Mouse (Mus musculus): ENCODE data around the gene Kdm5b.
"Not testable (repeated sequence)": the region's sequence is repeated elsewhere in the genome, so short reads cannot be mapped to it uniquely, and the experiment has no call there.

Kdm5b gene

DNA sequence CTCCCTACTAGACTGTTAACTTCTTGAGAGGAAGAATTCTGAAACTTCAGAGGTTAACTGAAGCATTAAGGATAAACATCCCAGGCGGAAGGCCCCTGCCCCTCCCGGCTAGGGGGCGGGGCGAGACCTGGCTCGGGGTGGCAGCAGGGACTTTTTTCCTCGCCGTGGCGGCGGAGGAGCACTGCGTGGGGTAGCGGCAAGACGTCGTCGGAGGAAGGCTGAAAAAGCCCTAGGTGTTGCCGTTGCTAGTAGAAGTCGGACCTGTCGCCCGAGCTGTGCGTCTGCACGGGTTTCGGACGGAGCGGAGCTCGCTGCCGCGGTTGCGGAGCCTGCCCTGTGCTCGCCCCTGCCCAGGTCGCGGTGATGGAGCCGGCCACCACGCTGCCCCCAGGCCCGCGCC, at the start of gene Kdm5b:
Gene Kdm5b, plus strand, starts transcription at position 196 of the 400 bp plus-strand sequence.
- DNase-seq (ENCODE audit: low spot score in 2 of 2): peak; percentile 81 to 84

DNA sequence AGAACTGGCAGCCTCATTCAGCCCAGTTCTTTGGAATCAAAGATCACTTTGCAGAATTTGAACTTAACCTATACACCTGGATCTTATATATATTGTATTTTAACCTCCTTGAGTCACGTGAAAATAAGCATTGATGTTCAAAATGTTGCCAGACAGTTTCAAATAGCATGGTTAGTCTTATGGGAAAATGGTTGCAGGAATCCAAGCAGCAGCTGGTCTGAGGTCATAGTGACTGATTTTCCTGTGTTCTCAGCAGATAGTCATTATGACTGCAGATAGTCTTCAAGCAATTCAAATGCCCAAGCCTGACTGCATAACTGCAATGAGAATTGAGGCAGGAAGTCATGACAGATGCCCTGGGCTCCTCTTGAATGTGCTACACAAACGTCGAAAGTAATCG, 47.8 kb upstream of the Kdm5b start:
- no peak for DNase-seq (ENCODE audit: low spot score in 2 of 2)

DNA sequence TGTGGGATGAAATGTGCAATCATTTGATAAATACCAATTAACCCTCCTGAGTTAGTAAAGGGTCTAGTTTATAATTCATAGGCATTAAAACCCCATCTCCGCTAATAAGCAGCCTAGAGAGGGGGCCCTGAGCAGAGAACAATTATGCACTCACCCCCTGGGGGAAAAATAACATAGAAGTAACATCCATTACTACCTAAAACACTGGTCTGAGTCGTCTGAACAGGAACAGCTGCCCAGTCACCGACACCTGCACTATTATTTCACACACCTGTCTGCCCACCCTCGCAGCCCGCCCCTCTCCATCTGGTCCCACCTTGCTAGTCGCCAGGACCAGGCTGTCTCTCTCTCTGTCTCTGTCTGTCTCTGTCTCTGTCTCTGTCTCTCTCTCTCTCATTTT, 47.4 kb upstream of the Kdm5b start:
- no peak for DNase-seq (ENCODE audit: low spot score in 2 of 2)

DNA sequence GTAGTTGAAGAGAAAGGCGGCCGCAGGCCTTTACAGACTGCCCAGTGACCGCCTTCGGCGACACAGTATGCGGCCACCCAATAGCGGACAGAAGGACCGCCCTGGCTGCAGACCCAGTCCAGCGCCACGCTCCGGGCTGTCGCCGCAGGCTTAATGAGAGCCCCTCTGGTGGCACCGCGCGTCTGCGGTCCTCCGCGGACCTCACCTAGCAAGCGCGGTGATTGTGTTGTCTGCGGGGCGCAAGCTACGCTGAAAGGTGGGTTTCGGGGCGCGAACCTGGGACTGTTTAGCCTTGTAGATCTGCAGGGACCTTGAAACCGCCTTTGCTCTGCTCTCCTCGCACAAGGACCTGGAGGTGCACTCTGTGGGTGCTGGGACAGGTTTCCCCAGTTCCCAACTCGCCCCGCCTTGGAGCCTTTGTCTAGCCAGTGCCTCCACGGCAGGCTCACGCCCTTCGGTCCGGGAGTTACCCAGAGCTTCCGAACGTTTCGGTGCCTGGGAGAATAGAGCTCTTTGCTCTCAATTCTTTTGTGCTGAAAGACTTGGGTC, 46.6 kb upstream of the Kdm5b start:
- no peak for DNase-seq (ENCODE audit: low spot score in 2 of 2)

DNA sequence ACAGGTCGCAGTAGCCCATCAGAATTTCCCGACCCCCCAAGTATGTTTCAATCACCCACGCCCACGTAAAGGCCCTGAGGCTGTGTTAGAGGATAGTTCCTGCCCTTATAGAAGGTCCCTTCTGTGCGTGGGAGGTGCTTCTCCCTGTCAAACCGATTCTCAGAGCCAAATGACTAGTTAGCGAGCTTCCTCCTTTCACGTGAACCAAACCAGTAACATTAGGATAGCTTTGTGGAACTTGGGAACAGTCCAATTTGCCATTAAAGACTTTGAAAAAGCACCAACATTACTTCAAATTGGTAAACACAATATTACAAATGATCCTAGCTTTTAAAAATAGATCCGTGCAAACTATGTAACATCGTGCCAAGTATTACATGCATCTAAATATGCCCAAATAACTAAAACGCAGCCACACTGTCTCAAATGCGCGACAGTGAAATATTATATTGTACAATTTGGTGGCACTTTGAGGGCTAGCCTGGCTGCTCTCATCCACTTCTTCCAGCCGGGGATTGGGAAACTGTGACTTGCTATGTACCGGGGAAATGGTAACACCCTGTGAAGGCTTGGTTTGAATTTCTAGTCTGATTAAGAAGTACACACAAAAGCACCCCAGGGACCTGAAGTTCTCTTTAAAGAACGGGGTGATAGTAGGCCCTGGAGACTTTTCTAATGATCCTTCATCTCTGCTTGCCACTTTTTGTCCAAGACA, 45.9 kb upstream of the Kdm5b start:
- no peak for DNase-seq (ENCODE audit: low spot score in 2 of 2)

DNA sequence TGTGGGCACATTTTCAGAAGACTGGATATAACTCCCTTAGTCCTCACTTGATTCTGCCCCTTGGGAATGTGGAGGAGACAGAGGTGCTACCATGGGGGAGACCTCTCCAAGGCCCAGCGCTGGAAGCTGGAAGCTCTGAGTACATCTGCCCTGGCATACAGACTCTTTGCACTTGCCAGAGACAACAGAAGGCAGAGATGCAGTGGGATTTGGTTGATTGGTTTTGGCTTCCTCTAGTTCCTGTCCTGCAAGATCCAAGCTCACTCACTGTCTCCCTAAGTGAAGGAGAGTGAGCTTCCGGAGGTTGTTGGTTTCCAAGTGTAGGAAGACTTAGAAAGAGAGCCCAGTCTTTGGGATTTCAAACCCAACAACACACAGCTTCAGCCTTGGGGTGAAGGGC, 44.1 kb upstream of the Kdm5b start:
- DNase-seq (ENCODE audit: low spot score in 2 of 2): no peak

DNA sequence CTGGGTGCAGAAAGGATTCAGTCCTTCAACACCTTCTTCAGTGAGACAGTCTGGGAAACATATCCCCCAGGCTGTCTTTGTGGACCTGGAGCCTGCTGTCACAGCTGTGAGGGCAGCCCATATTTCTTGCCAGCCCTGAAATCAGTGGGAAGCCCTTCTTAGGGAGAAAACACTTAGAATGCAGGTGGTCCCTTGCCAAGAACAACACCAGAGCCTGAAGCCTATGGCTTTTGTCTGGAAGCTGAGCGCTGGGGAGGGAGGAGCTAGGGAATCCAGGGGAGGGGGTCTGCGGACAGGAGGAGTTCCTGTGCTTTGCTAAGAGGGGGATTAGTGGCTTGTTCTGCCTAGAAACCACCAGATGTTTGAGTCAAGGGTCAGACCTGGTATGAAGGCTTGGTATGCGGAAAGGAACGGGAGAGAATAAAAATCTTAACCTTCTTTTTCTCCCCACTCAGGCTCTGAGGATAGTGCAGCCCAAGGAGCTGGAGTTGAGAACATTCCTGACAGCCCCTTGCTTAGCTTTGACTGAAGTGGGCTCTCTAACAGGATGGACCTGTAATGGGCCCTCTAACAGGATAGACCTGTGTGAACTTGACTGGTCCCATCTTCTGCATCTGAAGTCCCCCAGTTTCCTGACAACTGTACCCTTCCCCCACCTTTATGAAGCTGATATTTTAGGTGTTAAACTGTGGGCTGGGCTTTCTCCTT, 43.3 kb upstream of the Kdm5b start:
- DNase-seq (ENCODE audit: low spot score in 2 of 2): no peak

DNA sequence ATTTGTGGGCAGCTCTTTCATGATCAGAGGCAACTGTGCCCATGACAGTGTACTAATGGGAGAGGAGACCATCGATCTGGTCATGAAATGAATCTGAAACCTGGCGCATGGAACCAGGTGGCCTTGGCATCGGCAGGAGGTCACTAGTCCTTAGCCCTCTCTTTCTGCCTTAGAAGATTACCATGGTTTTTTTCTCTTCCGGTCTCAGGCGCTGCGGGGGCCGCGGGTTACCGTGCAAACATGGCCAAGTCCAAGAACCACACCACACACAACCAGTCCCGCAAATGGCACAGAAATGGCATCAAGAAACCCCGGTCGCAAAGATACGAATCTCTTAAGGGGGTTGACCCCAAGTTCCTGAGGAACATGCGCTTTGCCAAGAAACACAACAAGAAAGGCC, 42.1 kb upstream of the Kdm5b start:
- DNase-seq (ENCODE audit: low spot score in 2 of 2): not testable (repeated sequence)

DNA sequence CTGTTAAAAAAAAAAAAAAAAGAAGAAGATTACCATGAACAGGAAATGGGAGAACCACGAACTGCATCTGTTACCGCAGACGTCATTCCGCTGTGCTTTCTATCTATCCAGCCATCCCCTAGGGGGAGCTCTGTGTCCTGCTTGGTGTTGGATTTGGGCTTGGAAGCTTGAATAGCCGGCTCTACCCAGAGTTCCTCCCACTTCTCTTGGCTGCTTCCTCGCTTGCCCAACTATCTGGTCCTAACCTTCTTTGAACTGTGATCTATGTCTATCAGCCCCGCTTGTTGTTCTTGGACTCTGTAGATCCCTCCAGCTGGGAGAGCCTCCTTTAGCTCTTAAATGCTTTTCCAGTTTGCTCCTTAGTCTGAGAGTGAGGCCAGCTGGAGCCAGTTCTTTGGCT, 41.3 kb upstream of the Kdm5b start:
- peak; percentile 65 to 80 for DNase-seq (ENCODE audit: low spot score in 2 of 2)

DNA sequence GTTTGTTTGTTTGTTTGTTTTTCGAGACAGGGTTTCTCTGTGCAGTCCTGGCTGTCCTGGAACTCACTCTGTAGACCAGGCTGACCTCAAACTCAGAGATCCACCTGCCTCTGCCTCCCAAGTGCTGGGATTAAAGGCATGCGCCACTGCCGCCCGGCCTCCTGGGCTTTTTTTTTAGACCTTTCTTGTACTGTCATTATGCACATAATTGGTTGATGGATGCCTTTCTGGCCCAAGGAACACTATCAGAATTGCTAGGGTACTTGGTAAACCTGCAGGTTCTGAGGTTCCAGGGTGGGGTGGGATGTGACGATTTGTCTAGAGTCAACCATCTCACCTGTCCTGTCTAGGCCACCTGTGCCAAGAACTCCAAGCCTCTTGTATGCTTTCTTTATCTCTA, 40.8 kb upstream of the Kdm5b start:
- DNase-seq (ENCODE audit: low spot score in 2 of 2): not testable (repeated sequence)

DNA sequence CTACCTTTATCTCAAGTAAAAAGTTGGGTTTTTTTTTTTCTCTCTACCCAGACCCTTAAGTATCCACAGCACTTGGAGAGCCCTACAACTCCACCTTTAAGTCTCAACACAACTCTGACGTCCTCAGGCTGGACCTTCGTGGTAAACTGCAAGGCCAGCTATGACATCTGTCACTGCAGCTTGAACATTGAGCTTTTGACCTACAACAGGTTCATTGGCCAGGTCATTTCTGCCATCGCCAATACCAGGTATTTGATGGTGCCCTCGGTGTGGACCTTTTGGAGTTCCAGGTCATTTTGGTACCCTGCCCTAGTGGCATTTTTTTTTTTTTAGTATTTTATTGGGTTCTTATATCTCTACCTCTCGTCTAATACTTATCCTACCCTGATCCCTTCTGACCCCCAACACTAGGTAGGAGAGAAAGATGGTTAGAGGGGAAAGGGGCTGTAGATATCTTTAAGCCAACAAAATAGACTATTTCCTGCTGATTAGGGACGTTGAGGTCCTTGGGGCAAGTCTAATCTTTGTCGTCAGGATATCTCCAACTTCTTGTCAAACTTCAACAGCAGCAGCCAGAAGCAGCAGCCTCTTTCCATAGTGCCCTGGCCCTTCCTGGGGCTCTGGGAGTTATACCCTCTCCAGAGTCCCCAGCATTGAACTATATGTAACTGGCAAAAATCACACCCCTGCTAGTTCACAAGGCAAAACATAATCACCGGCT, 39.8 kb upstream of the Kdm5b start:
- DNase-seq (ENCODE audit: low spot score in 2 of 2): no peak

DNA sequence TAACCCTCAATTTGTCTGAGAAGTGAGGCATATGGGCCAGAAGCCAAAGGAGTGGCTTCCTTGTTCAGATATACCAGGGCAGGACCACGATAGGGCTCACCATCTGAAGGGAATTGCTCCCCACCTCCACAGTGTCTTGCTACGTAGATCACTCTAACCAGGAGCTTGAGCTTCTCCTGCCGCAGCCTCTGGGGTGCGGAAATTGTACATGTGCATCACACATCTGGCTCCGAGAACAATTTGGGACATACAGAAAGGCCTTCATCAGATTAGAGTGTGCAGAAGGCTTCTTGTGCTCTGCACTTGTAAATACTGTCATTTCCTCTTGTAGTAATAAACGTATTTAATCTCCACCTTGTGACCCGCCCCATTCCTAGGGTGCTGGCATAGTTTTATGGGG, 38.8 kb upstream of the Kdm5b start:
- DNase-seq (ENCODE audit: low spot score in 2 of 2): no peak

DNA sequence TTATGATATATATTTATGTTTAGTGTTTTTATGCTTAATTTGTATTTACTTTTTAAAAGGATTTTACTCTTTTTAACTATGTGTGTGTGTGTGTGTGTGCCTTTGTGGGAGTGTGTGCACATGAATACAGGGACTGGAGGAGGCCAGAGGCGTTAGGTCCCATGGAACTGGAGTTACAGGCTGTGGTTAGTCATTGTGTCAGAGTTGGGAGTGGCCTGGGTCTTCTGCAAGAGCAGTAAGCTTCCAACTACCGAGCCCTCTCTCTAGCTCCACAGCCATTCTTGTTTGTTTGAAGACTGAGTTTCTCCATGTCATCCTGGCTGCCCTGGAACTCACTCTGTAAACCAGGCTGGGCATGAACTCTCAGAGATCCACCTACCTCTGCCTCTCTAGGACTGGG, 37.6 kb upstream of the Kdm5b start:
- DNase-seq (ENCODE audit: low spot score in 2 of 2): no peak

DNA sequence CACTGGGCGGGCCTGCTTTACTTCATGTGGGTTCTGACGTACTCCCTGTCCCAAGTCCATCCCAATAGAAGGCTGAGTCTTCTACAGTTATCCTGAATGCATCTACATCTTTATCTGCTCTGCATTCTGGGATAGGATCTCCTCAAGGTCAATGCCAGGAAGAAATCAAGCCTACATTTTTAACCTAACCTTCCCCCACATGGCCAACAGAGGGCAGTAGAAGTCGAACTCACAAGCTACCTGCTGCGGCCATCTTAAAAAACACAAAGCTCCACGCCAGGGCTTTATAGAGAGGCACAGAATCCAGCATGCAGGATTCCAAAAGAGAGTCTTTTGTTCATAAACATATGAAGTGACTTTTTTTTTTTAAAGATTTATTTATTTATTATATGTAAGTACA, 35.5 kb upstream of the Kdm5b start:
- no peak for DNase-seq (ENCODE audit: low spot score in 2 of 2)

DNA sequence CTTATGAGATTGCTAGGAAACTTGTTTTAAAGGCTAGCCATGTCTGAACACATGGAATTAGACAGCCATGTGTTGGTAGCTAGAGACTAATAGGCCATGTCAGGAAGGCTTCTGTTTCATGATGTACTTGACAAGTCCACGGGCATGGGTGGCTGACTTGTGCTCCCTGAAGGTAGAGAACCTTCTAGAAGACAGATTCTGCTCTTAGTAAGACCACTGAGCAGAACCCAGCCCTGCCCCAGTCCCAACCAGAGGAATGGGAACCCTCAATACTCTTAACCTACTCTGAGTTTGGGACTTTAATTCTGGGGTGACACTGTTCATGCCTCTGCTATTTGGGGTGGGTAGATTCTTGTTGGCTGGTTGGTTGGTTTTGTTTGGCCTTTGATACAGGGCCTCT, 35.0 kb upstream of the Kdm5b start:
- no peak for DNase-seq (ENCODE audit: low spot score in 2 of 2)

DNA sequence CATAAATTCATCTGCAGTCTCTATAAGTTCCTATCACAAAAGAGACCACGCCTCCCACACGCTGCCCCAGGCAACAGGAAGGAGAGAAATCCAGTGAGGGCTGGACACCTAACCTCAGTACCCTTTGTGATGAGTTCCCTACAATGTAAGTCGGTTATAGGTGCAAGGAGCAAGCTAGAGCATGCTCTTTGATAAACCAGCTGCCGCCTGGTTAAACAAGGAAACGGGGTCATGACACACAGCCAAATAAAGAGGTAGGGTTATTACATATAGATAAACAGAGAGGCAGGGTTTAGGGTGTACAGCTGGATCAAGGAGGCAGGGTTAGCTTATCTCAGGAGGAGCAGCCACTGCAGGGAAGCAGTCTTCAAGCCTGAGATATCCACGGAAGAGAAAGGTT, 33.2 kb upstream of the Kdm5b start:
- DNase-seq (ENCODE audit: low spot score in 2 of 2): no peak

DNA sequence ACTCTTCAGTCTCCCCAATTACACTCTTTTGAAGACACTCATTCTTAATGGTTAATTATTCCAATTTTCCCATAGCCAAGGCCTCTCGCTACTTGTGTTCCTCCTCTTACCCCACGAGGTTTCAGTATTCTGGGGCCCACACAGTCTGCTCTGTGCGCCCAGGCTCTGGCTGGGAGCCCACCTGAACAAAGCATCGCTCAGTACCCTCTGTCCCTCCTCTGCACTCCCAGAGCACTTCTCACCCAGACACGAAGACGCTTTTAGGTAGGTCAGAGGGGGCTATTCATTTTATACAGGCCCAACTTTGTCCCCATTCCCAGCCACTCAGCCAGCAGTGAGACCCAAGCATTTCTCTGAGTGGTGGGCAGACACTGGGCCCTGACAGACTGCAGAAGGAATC, 29.4 kb upstream of the Kdm5b start:
- DNase-seq (ENCODE audit: low spot score in 2 of 2): peak in 1 of 2 experiments; percentile 27

DNA sequence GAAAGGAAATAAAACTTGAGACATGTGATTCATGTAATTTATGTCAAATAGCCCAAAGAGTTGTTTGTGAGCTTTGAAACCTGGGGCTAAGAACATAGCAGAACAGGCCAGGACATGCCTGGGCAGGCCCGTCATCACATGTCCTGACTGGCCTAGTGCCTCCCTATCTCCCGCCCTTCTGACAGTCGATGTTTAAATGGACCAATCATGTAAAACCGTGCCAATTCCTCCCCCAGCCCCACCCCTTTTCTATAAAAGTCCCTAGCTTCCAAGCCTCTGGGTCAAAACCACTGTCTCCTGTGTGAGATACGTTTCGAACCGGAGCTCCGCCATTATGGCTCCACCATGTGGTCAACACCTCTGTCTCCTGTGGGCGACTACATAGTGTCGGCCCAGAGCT, 26.3 kb upstream of the Kdm5b start:
- not testable (repeated sequence) for DNase-seq (ENCODE audit: low spot score in 2 of 2)

DNA sequence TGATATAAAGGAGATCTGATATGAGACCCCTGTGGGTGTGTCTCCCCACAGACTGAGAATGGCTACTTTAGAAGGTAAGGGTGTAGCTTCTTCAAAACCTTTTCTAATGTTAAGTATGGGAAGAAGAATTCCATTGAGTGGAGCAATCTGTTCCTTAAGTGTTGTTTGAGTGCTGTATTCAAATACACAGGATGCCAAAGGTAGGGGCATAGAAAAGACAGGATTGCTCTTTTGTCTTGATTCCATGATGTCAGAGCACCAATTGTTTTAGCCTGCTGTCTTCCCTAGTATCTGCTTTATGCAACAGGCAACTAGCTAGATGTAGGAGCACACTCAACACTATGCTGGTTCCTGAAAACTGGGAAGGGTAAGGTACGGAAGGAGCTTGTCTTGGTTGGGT, 24.9 kb upstream of the Kdm5b start:
- DNase-seq (ENCODE audit: low spot score in 2 of 2): no peak

DNA sequence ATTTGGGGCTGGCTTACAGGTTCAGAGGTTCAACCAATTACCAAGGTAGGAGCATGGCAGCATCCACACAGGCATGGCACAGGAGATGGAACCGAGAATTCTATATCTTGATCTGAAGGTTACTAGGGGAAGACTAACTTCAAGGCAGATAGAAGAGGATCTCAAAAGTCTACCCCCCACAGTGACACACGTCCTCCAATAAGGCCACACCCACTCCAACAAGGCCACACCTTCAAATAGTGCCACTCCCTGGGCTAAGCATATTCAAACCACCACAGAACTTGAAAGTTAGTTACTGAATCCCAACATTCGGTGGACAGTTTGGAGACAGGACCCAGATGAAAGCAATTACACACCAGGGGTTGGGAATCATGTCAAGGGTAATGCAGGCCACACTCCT, 24.5 kb upstream of the Kdm5b start:
- DNase-seq (ENCODE audit: low spot score in 2 of 2): no peak

DNA sequence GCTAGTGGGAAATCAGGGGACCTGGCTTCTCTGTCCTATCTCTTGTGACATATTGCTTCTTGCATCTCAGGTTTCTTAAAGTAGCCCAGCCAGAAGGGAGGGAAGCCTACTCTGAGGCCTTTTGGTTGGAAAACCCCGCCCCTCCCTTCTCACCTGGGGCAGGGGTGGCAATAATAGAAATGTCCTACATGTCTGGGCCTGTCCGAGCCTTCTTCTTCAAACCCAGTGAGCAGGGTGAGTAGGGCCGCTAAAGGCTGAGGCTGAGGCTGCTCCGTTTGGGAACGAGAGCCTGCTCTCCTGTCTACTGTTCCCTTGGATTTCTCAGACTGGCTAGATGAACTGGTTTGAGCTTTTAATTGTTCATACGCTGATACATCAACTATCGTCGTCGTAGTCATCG, 19.4 kb upstream of the Kdm5b start:
- no peak for DNase-seq (ENCODE audit: low spot score in 2 of 2)

DNA sequence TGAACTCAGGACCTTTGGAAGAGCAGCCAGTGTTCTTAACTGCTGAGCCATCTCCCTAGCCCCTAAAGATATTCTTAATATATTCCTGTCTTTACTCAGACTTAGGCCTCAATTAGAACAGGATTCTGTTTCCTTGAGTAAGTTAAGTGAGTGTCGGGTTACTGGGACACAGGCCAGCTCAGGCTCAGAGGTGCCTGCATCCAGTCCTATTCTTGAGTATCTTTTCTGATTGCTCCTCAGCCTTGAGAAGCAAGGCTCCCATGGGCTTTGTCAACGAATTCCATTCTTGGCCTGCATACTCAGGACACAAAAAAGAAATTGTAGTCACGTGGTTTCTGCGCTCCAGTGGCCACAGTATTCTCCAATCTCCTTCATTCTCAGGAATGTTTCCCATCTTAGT, 11.7 kb upstream of the Kdm5b start:
- DNase-seq (ENCODE audit: low spot score in 2 of 2): no peak

Data from frontal cortex, postnatal 25 days (tissue).